Mouse (Mus musculus): ENCODE measurements around the gene Olfr1537. TPM values are rescaled to one million over a fixed set of nuclear protein-coding genes. Genes with fewer than 3 reads are reported as not detected.

Gene Olfr1537
- total RNA-seq (2017) = not detected in 2 replicates

- ATAC-seq (replicated peaks; ENCODE audit: low read depth, poor library complexity, severe bottlenecking) = no peak
Measured at GRCm38 (mm10) chr9:39249894-39250293, at the start of gene Olfr1537. Olfr1537 (minus strand) TSS chr9:39249994.

- ATAC-seq (replicated peaks; ENCODE audit: low read depth, poor library complexity, severe bottlenecking) = no peak
Measured at GRCm38 (mm10) chr9:39287136-39287535, 37.3 kb upstream of the Olfr1537 start.

GRCm38 (mm10) chr9:39276718-39277117 is 26.9 kb upstream of the Olfr1537 start, which contains the start of gene Olfr945:
Olfr945 (minus strand) TSS chr9:39276818.
- no peak for ATAC-seq (replicated peaks; ENCODE audit: low read depth, poor library complexity, severe bottlenecking)

- no peak for ATAC-seq (replicated peaks; ENCODE audit: low read depth, poor library complexity, severe bottlenecking)
Measured at GRCm38 (mm10) chr9:39201620-39202019, 48.2 kb downstream of the Olfr1537 start, which contains the start of gene Olfr944. Olfr944 (plus strand) TSS chr9:39201920.

Other genes with a start within 250 kb of the Olfr1537 start
- gene Olfr146, start 226.6 kb downstream of the Olfr1537 start, total RNA-seq (2017) = not detected in 2 replicates
- gene Olfr937, start 185.0 kb downstream of the Olfr1537 start, total RNA-seq (2017) = not detected in 2 replicates
- not detected in 2 replicates for gene Olfr938, start 171.1 kb downstream of the Olfr1537 start, total RNA-seq (2017)
- not detected in 2 replicates for gene Olfr27, start 121.9 kb downstream of the Olfr1537 start, total RNA-seq (2017)
- gene Olfr943, start 83.7 kb downstream of the Olfr1537 start, total RNA-seq (2017) = not detected in 2 replicates
- gene Olfr944, start 48.1 kb downstream of the Olfr1537 start, total RNA-seq (2017) = not detected in 2 replicates
- gene Olfr945, start 26.8 kb upstream of the Olfr1537 start, total RNA-seq (2017) = not detected in 2 replicates
- not detected in 2 replicates for gene Olfr948, start 76.1 kb upstream of the Olfr1537 start, total RNA-seq (2017)
- gene Olfr951, start 137.4 kb upstream of the Olfr1537 start, total RNA-seq (2017) = 0.87 TPM in 1 of 2 replicates, not detected in the other
- gene Olfr952, start 177.2 kb upstream of the Olfr1537 start, total RNA-seq (2017) = not detected in 2 replicates
- gene Olfr954, start 206.7 kb upstream of the Olfr1537 start, total RNA-seq (2017) = not detected in 2 replicates
- not detected in 2 replicates for gene Olfr955, start 221.9 kb upstream of the Olfr1537 start, total RNA-seq (2017)
- gene Olfr44, start 244.0 kb upstream of the Olfr1537 start, total RNA-seq (2017) = not detected in 2 replicates

All from common myeloid progenitor, adult 5-6 weeks (primary cell).